Mouse (Mus musculus): ENCODE data around the gene Smyd5. TPM values are rescaled to one million over a fixed set of nuclear protein-coding genes. Genes with fewer than 3 reads are reported as not detected.
A peak's percentile ranks its signal among the peaks of the same experiment; 100 is the strongest.

The Smyd5 gene
- polyA plus RNA-seq, 1 experiment from 2014 or later: 52.7 TPM

DNA sequence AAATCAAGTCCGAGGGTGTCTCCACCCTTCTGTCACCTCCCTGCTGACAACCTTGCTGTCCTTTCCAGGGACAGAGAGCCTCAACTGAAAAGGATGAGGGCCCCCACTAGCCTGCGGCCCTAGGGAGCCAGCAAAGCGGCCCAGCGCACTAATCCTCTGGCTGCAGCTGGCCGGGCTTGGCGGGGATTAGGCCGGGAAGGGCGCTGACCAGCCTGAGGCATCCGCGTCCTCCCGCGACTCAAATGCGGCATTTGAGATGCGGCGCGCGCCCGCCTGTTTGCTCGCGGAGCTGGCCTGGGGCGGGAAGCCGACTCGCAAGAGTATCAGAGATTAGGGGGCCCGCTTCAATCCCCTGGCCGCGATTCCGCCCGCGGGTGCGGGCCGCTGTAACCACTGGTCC lies 22.8 kb upstream of the Smyd5 start:
- Histone ChIP-seq H3K27ac (ENCODE audit: low read depth, low read length) (no peak overlapping the region), H3K4me3 (ENCODE audit: low read depth, low read length) (peak overlapping the region; percentile 19; the same call in 1 of the 2 replicates), H3K9me3 (ENCODE audit: control insufficient read depth, low read length) (no peaks in the 10 kb centered on the region), H3K27me3 (ENCODE audit: control insufficient read depth, insufficient read depth, low read length) (peaks cover 21% of the 10 kb centered on the region), H3K4me1 (replicated peaks; ENCODE audit: control insufficient read depth, insufficient read depth, low read length) (peaks cover 6% of the 10 kb centered on the region; the same call in 1 of the 2 replicates), H3K36me3 (ENCODE audit: control insufficient read depth, insufficient read depth, low read length) (no peaks in the 10 kb centered on the region), H3K4me2 (ENCODE audit: low read depth, low read length, severe bottlenecking) (peak overlapping the region; percentile 54), H3K9ac (ENCODE audit: low read length) (peak overlapping the region; percentile 48)
- DNase-seq (ENCODE audit: low spot score): peak; percentile 74
- WGBS: under 1% methylated on average over 31 of the region's 31 CpGs
- ATAC-seq (replicated peaks; ENCODE audit: low FRiP score): no peak

DNA sequence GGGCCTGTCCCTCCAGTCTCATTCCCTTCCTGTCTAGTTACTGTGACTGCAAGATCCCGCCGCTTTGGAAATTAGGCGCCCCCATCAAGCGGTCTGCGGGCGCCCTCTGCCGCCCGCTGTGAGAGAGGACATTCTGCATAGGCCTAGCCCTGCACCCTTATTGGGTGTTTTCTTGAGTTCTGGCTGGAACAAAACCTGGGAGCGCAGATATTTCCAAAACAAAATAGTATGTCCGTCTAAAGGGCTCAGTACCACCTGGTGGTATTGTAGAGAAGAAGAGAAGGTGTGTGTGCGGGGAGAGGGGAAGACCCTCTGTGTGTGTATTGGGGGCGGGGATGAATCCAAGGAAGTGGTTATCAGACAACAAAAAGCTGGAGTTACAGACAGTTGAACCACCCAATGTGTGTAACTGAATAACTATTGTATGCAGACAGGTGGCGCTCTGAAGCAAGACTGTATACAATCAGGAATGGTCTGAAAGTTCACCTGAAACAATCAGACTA lies 21.0 kb upstream of the Smyd5 start:
- DNase-seq (ENCODE audit: low spot score) (peak; percentile 87), ATAC-seq (replicated peaks; ENCODE audit: low FRiP score) (peak; percentile 69)
- no peaks in the 10 kb centered on the region for H3K9me3 ChIP-seq (ENCODE audit: control insufficient read depth, low read length)
- no peak overlapping the region for H3K4me2 ChIP-seq (ENCODE audit: low read depth, low read length, severe bottlenecking)
- H3K27ac ChIP-seq (ENCODE audit: low read depth, low read length): no peak overlapping the region
- peaks cover 6% of the 10 kb centered on the region; the same call in 1 of the 2 replicates for H3K4me1 ChIP-seq (replicated peaks; ENCODE audit: control insufficient read depth, insufficient read depth, low read length)
- H3K36me3 ChIP-seq (ENCODE audit: control insufficient read depth, insufficient read depth, low read length): no peaks in the 10 kb centered on the region
- 10% methylated on average over 13 of the region's 13 CpGs for WGBS
- H3K4me3 ChIP-seq (ENCODE audit: low read depth, low read length): no peak overlapping the region
- H3K9ac ChIP-seq (ENCODE audit: low read length): no peak overlapping the region
- peaks cover 21% of the 10 kb centered on the region for H3K27me3 ChIP-seq (ENCODE audit: control insufficient read depth, insufficient read depth, low read length)

DNA sequence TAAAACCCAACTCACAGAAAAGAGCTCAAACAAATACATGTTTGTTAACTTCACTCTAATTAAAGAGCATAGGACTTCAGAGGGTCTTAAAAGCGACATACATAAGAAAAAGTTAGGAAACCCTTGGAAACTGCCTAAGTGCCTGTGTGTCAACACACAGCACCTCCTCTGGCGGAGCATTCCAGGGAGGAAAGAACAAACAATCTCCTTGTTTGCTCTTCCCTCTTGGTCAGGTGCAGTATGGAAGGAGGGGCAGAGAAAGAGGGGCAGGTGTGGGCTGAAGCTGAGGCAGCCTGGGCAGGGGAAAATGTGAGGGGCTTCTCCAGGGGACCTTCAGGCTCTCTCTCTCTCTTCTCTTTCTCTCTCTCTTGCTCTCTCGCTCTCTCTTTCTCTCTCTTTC lies 16.0 kb upstream of the Smyd5 start:
- Histone ChIP-seq H3K36me3 (ENCODE audit: control insufficient read depth, insufficient read depth, low read length) (no peaks in the 10 kb centered on the region), H3K9me3 (ENCODE audit: control insufficient read depth, low read length) (no peaks in the 10 kb centered on the region), H3K4me3 (ENCODE audit: low read depth, low read length) (no peak overlapping the region), H3K27ac (ENCODE audit: low read depth, low read length) (no peak overlapping the region), H3K27me3 (ENCODE audit: control insufficient read depth, insufficient read depth, low read length) (no peaks in the 10 kb centered on the region), H3K4me1 (replicated peaks; ENCODE audit: control insufficient read depth, insufficient read depth, low read length) (no peaks in the 10 kb centered on the region), H3K4me2 (ENCODE audit: low read depth, low read length, severe bottlenecking) (no peak overlapping the region), H3K9ac (ENCODE audit: low read length) (no peak overlapping the region)
- 72% methylated on average over 3 of the region's 3 CpGs for WGBS
- no peak for ATAC-seq (replicated peaks; ENCODE audit: low FRiP score)
- no peak for DNase-seq (ENCODE audit: low spot score)

DNA sequence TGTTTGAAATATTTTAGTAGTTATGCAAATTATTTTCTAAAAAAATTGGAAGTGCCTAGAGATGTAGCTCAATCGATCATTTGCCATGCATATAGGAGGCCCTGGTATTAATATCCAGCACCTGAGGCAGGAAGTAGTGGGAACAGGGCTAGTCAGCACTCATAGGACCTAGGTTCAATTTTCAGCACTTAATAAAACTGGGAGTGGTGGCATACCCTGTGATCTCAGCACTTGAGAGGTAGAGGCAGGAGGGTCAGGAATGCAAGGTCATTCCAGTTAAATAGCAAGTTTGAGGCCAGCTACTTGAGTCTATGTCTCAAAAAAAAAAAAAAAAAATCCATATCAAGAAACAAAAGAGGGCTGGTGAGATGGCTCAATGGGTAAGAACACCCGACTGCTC lies 12.6 kb upstream of the Smyd5 start:
- no peak overlapping the region for H3K4me3 ChIP-seq (ENCODE audit: low read depth, low read length)
- no peak overlapping the region for H3K4me2 ChIP-seq (ENCODE audit: low read depth, low read length, severe bottlenecking)
- no peaks in the 10 kb centered on the region for H3K36me3 ChIP-seq (ENCODE audit: control insufficient read depth, insufficient read depth, low read length)
- H3K9me3 ChIP-seq (ENCODE audit: control insufficient read depth, low read length): no peaks in the 10 kb centered on the region
- 98% methylated on average over 2 of the region's 2 CpGs for WGBS
- ATAC-seq (replicated peaks; ENCODE audit: low FRiP score) (no peak), DNase-seq (ENCODE audit: low spot score) (no peak)
- no peak overlapping the region for H3K9ac ChIP-seq (ENCODE audit: low read length)
- H3K4me1 ChIP-seq (replicated peaks; ENCODE audit: control insufficient read depth, insufficient read depth, low read length): no peaks in the 10 kb centered on the region
- H3K27ac ChIP-seq (ENCODE audit: low read depth, low read length): no peak overlapping the region
- 0 out of 2 replicates have a peak, but pooled peaks cover 2% of the 10 kb centered on the region for H3K27me3 ChIP-seq (ENCODE audit: control insufficient read depth, insufficient read depth, low read length)

DNA sequence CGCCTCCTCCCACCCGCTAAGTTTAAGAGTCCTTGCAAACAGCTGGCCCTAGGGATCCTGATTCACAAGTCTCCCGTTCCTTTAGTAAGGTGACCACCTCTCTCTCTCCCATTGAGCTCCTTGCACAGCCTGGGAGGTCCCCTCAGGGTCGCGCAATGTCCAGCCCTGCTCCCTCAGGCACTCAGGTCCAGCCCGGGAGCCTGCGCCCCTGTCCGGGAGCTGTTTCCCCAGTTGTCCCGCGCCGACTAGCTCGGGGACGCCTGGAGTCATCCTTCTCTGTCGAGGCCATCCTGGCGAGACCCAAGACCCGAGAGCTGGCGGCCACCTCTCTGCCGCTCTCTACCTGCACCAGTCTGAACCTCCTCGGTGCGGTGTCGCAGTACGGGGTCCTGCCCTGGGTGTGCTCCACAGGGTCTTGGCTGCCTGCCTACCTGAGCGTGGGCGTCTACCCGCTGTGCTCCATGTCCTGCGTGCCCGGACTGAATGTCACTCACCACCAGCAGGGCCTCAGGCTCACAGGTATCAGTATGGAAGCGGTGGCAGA lies 7.9 kb upstream of the Smyd5 start, which contains the start of gene Noto:
Noto (plus strand) TSS at position 51 of the 544 bp plus-strand sequence.
- no peak within 1 kb of the TSS for H3K4me3 ChIP-seq (ENCODE audit: low read depth, low read length)
- no peaks in the 10 kb centered on the region for H3K4me1 ChIP-seq (replicated peaks; ENCODE audit: control insufficient read depth, insufficient read depth, low read length)
- no peak for ATAC-seq (replicated peaks; ENCODE audit: low FRiP score)
- no peak for DNase-seq (ENCODE audit: low spot score)
- no peak within 1 kb of the TSS for H3K9ac ChIP-seq (ENCODE audit: low read length)
- WGBS: 12% methylated on average over 28 of the region's 28 CpGs
- H3K9me3 ChIP-seq (ENCODE audit: control insufficient read depth, low read length): no peaks in the 10 kb centered on the region
- no peak within 1 kb of the TSS for H3K4me2 ChIP-seq (ENCODE audit: low read depth, low read length, severe bottlenecking)
- no peaks in the 10 kb centered on the region for H3K36me3 ChIP-seq (ENCODE audit: control insufficient read depth, insufficient read depth, low read length)
- H3K27ac ChIP-seq (ENCODE audit: low read depth, low read length): no peak within 1 kb of the TSS
- H3K27me3 ChIP-seq (ENCODE audit: control insufficient read depth, insufficient read depth, low read length): 0 out of 2 replicates have a peak, but pooled peaks cover 2% of the 10 kb centered on the region

DNA sequence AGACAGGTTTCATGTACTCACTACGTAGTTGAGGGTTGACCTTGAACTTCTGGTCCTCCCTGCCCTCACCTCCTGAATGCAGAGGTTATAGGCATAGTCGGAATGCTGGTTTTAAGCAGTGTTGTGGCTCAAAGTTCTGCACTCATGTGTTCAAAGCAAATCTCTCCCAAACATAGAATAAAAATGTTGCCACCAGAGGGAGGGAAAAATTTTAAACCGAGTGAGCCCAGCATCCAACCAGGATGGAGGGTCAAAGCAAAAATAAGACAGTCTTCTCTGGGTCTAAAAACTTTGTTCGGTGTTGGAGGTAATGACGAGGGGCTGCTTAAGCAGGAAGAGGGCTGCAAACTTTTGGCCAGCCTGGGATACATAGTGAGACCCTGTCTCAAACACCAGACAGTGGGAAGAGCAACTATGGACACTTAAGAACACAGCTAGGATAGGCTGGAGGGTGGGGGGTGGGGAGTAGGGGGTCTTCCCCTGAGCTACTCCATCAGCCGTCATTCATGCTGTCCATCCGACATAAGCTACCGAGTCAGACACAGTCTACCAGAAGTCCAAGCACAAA lies 431 bp upstream of the Smyd5 start:
- no peaks in the 10 kb centered on the region for H3K36me3 ChIP-seq (ENCODE audit: control insufficient read depth, insufficient read depth, low read length)
- peak overlapping the region; percentile 79 for H3K9ac ChIP-seq (ENCODE audit: low read length)
- no peak overlapping the region for H3K27ac ChIP-seq (ENCODE audit: low read depth, low read length)
- peak; percentile 70 for ATAC-seq (replicated peaks; ENCODE audit: low FRiP score)
- no peaks in the 10 kb centered on the region for H3K27me3 ChIP-seq (ENCODE audit: control insufficient read depth, insufficient read depth, low read length)
- peak overlapping the region; percentile 85 for H3K4me2 ChIP-seq (ENCODE audit: low read depth, low read length, severe bottlenecking)
- DNase-seq (ENCODE audit: low spot score): no peak
- H3K9me3 ChIP-seq (ENCODE audit: control insufficient read depth, low read length): no peaks in the 10 kb centered on the region
- peak overlapping the region; percentile 87 for H3K4me3 ChIP-seq (ENCODE audit: low read depth, low read length)
- 50% methylated on average over 8 of the region's 8 CpGs for WGBS
- no peaks in the 10 kb centered on the region for H3K4me1 ChIP-seq (replicated peaks; ENCODE audit: control insufficient read depth, insufficient read depth, low read length)

DNA sequence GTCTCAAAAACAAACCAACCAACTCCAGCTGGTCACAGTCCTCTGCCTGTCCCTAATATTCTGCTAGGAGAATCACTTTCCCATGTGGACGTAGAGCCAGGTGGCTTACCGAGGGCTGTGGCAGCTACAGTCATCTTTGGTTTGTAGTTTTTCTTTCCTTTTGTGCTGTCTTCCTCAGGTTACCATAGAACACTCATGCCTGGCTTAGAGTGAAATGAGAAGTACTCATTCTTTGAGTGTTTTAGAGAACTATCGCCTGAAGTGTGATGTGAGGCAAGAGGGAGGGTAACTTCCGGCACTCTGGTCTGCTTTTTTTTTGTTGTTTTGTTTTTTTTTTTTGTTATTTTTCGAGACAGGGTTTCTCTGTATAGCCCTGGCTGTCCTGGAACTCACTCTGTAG lies 2.1 kb downstream of the Smyd5 start:
- Histone ChIP-seq H3K27ac (ENCODE audit: low read depth, low read length) (no peak overlapping the region), H3K36me3 (ENCODE audit: control insufficient read depth, insufficient read depth, low read length) (no peaks in the 10 kb centered on the region), H3K9me3 (ENCODE audit: control insufficient read depth, low read length) (no peaks in the 10 kb centered on the region), H3K27me3 (ENCODE audit: control insufficient read depth, insufficient read depth, low read length) (no peaks in the 10 kb centered on the region), H3K4me1 (replicated peaks; ENCODE audit: control insufficient read depth, insufficient read depth, low read length) (no peaks in the 10 kb centered on the region), H3K4me3 (ENCODE audit: low read depth, low read length) (no peak overlapping the region), H3K9ac (ENCODE audit: low read length) (no peak overlapping the region), H3K4me2 (ENCODE audit: low read depth, low read length, severe bottlenecking) (no peak overlapping the region)
- DNase-seq (ENCODE audit: low spot score) (no peak), ATAC-seq (replicated peaks; ENCODE audit: low FRiP score) (no peak)
- 90% methylated on average over 5 of the region's 5 CpGs for WGBS

DNA sequence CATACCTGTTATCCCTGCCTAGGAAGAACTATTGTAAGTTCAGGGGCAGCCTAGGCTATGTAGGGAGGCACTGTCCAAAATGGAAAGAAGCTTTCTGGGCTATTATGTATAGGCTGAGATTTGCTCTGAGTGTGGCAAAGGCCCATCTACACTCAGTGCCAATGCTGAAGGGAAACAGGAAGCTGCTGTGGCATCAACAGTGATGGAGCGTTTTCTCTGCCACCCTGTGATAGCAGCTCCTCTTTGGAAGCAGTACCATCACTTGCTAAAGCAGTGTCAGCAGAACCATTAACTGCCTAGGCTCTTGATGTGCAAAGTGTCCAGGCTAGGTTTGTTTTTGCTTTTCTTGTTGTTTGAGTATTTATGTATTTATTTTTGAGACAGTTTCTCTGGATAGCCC lies 4.4 kb downstream of the Smyd5 start:
- H3K9me3 ChIP-seq (ENCODE audit: control insufficient read depth, low read length): no peaks in the 10 kb centered on the region
- DNase-seq (ENCODE audit: low spot score): no peak
- H3K27ac ChIP-seq (ENCODE audit: low read depth, low read length): no peak overlapping the region
- no peaks in the 10 kb centered on the region for H3K4me1 ChIP-seq (replicated peaks; ENCODE audit: control insufficient read depth, insufficient read depth, low read length)
- no peaks in the 10 kb centered on the region; the same call in 1 of the 2 replicates for H3K36me3 ChIP-seq (ENCODE audit: control insufficient read depth, insufficient read depth, low read length)
- no peaks in the 10 kb centered on the region for H3K27me3 ChIP-seq (ENCODE audit: control insufficient read depth, insufficient read depth, low read length)
- no peak overlapping the region for H3K4me2 ChIP-seq (ENCODE audit: low read depth, low read length, severe bottlenecking)
- 86% methylated on average over 1 of the region's 1 CpGs for WGBS
- H3K4me3 ChIP-seq (ENCODE audit: low read depth, low read length): no peak overlapping the region
- H3K9ac ChIP-seq (ENCODE audit: low read length): no peak overlapping the region
- no peak for ATAC-seq (replicated peaks; ENCODE audit: low FRiP score)

DNA sequence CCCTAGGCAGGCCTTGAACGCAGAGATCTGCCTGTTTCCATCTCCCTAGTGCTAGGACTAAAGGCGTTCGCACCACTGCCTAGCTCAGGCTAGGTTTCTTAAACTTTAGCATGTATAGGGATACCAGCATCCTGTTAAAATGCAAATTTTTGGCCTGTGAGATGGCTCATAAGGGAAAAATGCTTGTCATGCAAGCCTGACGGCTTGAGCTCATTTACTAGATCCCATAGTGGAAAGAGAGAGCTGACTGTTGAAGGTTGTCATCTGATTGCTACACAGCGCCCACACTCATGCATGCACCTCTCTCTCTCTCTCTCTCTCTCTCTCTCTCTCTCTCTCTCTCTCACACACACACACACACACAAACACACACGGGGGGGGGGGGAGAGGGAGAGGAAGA lies 4.8 kb downstream of the Smyd5 start:
- H3K9me3 ChIP-seq (ENCODE audit: control insufficient read depth, low read length): no peaks in the 10 kb centered on the region
- ATAC-seq (replicated peaks; ENCODE audit: low FRiP score): no peak
- no peak overlapping the region for H3K4me2 ChIP-seq (ENCODE audit: low read depth, low read length, severe bottlenecking)

More for the DNA sequence above, 4.8 kb downstream of the Smyd5 start:
- H3K4me1 ChIP-seq (replicated peaks; ENCODE audit: control insufficient read depth, insufficient read depth, low read length): no peaks in the 10 kb centered on the region
- no peak for DNase-seq (ENCODE audit: low spot score)
- H3K27me3 ChIP-seq (ENCODE audit: control insufficient read depth, insufficient read depth, low read length): no peaks in the 10 kb centered on the region
- no peak overlapping the region for H3K27ac ChIP-seq (ENCODE audit: low read depth, low read length)
- WGBS: 93% methylated on average over 5 of the region's 6 CpGs
- H3K9ac ChIP-seq (ENCODE audit: low read length): no peak overlapping the region
- no peak overlapping the region for H3K4me3 ChIP-seq (ENCODE audit: low read depth, low read length)
- no peaks in the 10 kb centered on the region; the same call in 1 of the 2 replicates for H3K36me3 ChIP-seq (ENCODE audit: control insufficient read depth, insufficient read depth, low read length)

All from forebrain, embryonic 11.5 days (tissue).